Mouse (Mus musculus): ENCODE results near the gene Pbld1. TPM values are rescaled to one million over a fixed set of nuclear protein-coding genes. Genes with fewer than 3 reads are reported as not detected.

Gene Pbld1
- polyA plus RNA-seq, 1 experiment from 2014 or later, result 13.7 TPM

GRCm38 (mm10) chr10:63098191-63098590 is 38.2 kb downstream of the Pbld1 start:
- Histone ChIP-seq H3K9ac (ENCODE audit: low read depth, low read length) (no peak overlapping the region), H3K4me3 (replicated peaks; ENCODE audit: low read depth, low read length) (no peak overlapping the region), H3K4me1 (replicated peaks; ENCODE audit: insufficient read depth, low read length) (peaks cover 3% of the 10 kb centered on the region; the same call in 1 of the 2 replicates), H3K4me2 (ENCODE audit: low read length) (no peak overlapping the region), H3K36me3 (ENCODE audit: insufficient read depth, low read length) (no peaks in the 10 kb centered on the region), H3K9me3 (replicated peaks; ENCODE audit: low read length) (no peaks in the 10 kb centered on the region), H3K27ac (no peak overlapping the region), H3K27me3 (ENCODE audit: insufficient read depth, low read length) (peaks cover 17% of the 10 kb centered on the region; the same call in 1 of the 2 replicates)
- no peak for DNase-seq (ENCODE audit: low spot score)
- no peak for TF ChIP-seq CTCF (IDR thresholded peaks at IDR 0.05; ENCODE audit: low read depth)
- no peak for ATAC-seq (replicated peaks; ENCODE audit: low FRiP score, low read depth)
- WGBS, result 70% methylated on average over 12 of the region's 12 CpGs

- no peaks in the 10 kb centered on the region for H3K9me3 ChIP-seq (replicated peaks; ENCODE audit: low read length)
- no peak for ATAC-seq (replicated peaks; ENCODE audit: low FRiP score, low read depth)
- H3K27me3 ChIP-seq (ENCODE audit: insufficient read depth, low read length), result peaks cover 17% of the 10 kb centered on the region; the same call in 1 of the 2 replicates
- H3K9ac ChIP-seq (ENCODE audit: low read depth, low read length), result peak within 1 kb of the TSS; percentile 36
- peak within 1 kb of the TSS; percentile 52 for H3K4me3 ChIP-seq (replicated peaks; ENCODE audit: low read depth, low read length)
- no peak for DNase-seq (ENCODE audit: low spot score)
- H3K4me1 ChIP-seq (replicated peaks; ENCODE audit: insufficient read depth, low read length), result peaks cover 3% of the 10 kb centered on the region; the same call in 1 of the 2 replicates
- no peak within 1 kb of the TSS for H3K27ac ChIP-seq
- WGBS, result 4% methylated on average over 16 of the region's 16 CpGs
- peak within 1 kb of the TSS; percentile 99 for H3K4me2 ChIP-seq (ENCODE audit: low read length)
- TF ChIP-seq CTCF (IDR thresholded peaks at IDR 0.05; ENCODE audit: low read depth), result no peak
- no peaks in the 10 kb centered on the region for H3K36me3 ChIP-seq (ENCODE audit: insufficient read depth, low read length)
Observed at GRCm38 (mm10) chr10:63099521-63099920, 39.6 kb downstream of the Pbld1 start, which contains the start of gene Atoh7. Gene Atoh7 (plus strand): TSS chr10:63099651.

GRCm38 (mm10) chr10:63099941-63100562 is 40.1 kb downstream of the Pbld1 start:
- H3K4me2 ChIP-seq (ENCODE audit: low read length), result peak overlapping the region; percentile 99
- ATAC-seq (replicated peaks; ENCODE audit: low FRiP score, low read depth), result peak; percentile 74
- H3K4me1 ChIP-seq (replicated peaks; ENCODE audit: insufficient read depth, low read length), result peaks cover 3% of the 10 kb centered on the region; the same call in 1 of the 2 replicates
- DNase-seq (ENCODE audit: low spot score), result peak; percentile 48
- no peaks in the 10 kb centered on the region for H3K9me3 ChIP-seq (replicated peaks; ENCODE audit: low read length)
- H3K36me3 ChIP-seq (ENCODE audit: insufficient read depth, low read length), result no peaks in the 10 kb centered on the region
- H3K4me3 ChIP-seq (replicated peaks; ENCODE audit: low read depth, low read length), result peak overlapping the region; percentile 52
- no peak overlapping the region for H3K27ac ChIP-seq
- TF ChIP-seq CTCF (IDR thresholded peaks at IDR 0.05; ENCODE audit: low read depth), result no peak
- WGBS, result under 1% methylated on average over 41 of the region's 62 CpGs
- H3K9ac ChIP-seq (ENCODE audit: low read depth, low read length), result peak overlapping the region; percentile 36
- peaks cover 17% of the 10 kb centered on the region; the same call in 1 of the 2 replicates for H3K27me3 ChIP-seq (ENCODE audit: insufficient read depth, low read length)

GRCm38 (mm10) chr10:63100657-63101056 is 40.7 kb downstream of the Pbld1 start:
- peaks cover 3% of the 10 kb centered on the region; the same call in 1 of the 2 replicates for H3K4me1 ChIP-seq (replicated peaks; ENCODE audit: insufficient read depth, low read length)
- WGBS, result 10% methylated on average over 9 of the region's 9 CpGs
- H3K9ac ChIP-seq (ENCODE audit: low read depth, low read length), result peak overlapping the region; percentile 36; the same call in 1 of the 2 replicates
- no peaks in the 10 kb centered on the region for H3K36me3 ChIP-seq (ENCODE audit: insufficient read depth, low read length)
- H3K4me2 ChIP-seq (ENCODE audit: low read length), result peak overlapping the region; percentile 99
- H3K4me3 ChIP-seq (replicated peaks; ENCODE audit: low read depth, low read length), result peak overlapping the region; percentile 52
- peaks cover 17% of the 10 kb centered on the region; the same call in 1 of the 2 replicates for H3K27me3 ChIP-seq (ENCODE audit: insufficient read depth, low read length)
- no peaks in the 10 kb centered on the region for H3K9me3 ChIP-seq (replicated peaks; ENCODE audit: low read length)
- no peak for DNase-seq (ENCODE audit: low spot score)
- TF ChIP-seq CTCF (IDR thresholded peaks at IDR 0.05; ENCODE audit: low read depth), result no peak
- no peak overlapping the region for H3K27ac ChIP-seq
- ATAC-seq (replicated peaks; ENCODE audit: low FRiP score, low read depth), result no peak

GRCm38 (mm10) chr10:63113027-63113604 is 53.2 kb downstream of the Pbld1 start:
- peak; percentile 60 for TF ChIP-seq CTCF (IDR thresholded peaks at IDR 0.05; ENCODE audit: low read depth)
- no peak overlapping the region for H3K27ac ChIP-seq
- H3K4me1 ChIP-seq (replicated peaks; ENCODE audit: insufficient read depth, low read length), result no peaks in the 10 kb centered on the region
- no peak overlapping the region for H3K9ac ChIP-seq (ENCODE audit: low read depth, low read length)
- DNase-seq (ENCODE audit: low spot score) (peak; percentile 65), ATAC-seq (replicated peaks; ENCODE audit: low FRiP score, low read depth) (peak; percentile 59; the same call in 1 of the 2 replicates)
- H3K27me3 ChIP-seq (ENCODE audit: insufficient read depth, low read length), result no peaks in the 10 kb centered on the region
- H3K4me2 ChIP-seq (ENCODE audit: low read length), result no peak overlapping the region
- no peak overlapping the region for H3K4me3 ChIP-seq (replicated peaks; ENCODE audit: low read depth, low read length)
- no peaks in the 10 kb centered on the region for H3K36me3 ChIP-seq (ENCODE audit: insufficient read depth, low read length)
- H3K9me3 ChIP-seq (replicated peaks; ENCODE audit: low read length), result no peaks in the 10 kb centered on the region
- WGBS, result 45% methylated on average over 5 of the region's 5 CpGs

GRCm38 (mm10) chr10:63113716-63114360 is 53.9 kb downstream of the Pbld1 start:
- DNase-seq (ENCODE audit: low spot score), result no peak
- Histone ChIP-seq H3K27me3 (ENCODE audit: insufficient read depth, low read length) (no peaks in the 10 kb centered on the region), H3K9ac (ENCODE audit: low read depth, low read length) (no peak overlapping the region), H3K36me3 (ENCODE audit: insufficient read depth, low read length) (no peaks in the 10 kb centered on the region), H3K9me3 (replicated peaks; ENCODE audit: low read length) (no peaks in the 10 kb centered on the region), H3K27ac (no peak overlapping the region), H3K4me2 (ENCODE audit: low read length) (no peak overlapping the region), H3K4me3 (replicated peaks; ENCODE audit: low read depth, low read length) (no peak overlapping the region), H3K4me1 (replicated peaks; ENCODE audit: insufficient read depth, low read length) (no peaks in the 10 kb centered on the region)
- 86% methylated on average over 6 of the region's 6 CpGs for WGBS
- no peak for TF ChIP-seq CTCF (IDR thresholded peaks at IDR 0.05; ENCODE audit: low read depth)
- no peak for ATAC-seq (replicated peaks; ENCODE audit: low FRiP score, low read depth)
